Mouse (Mus musculus) liver, embryonic 12.5 days (tissue): ENCODE measurements around the gene Lrp2. TPM values are rescaled to one million over a fixed set of nuclear protein-coding genes. Genes with fewer than 3 reads are reported as not detected.

Source experiments
- ATAC-seq: fragments of 200-750 bp; cut with Nextera tagmentation; 2 replicates; pipeline ENCODE4 v1.8.0; 2017; ENCODE audit warnings: moderate number of reproducible peaks, mild to moderate bottlenecking, moderate library complexity
- H3K27ac ChIP-seq: fragments of 300-500 bp; sonication (generic); 2 replicates; pipeline ENCODE4 v1.5.1; 2016; ENCODE audit warnings: mild to moderate bottlenecking
- H3K27me3 ChIP-seq: fragments of 300-500 bp; sonication (generic); replicated peaks from 2 replicates; pipeline ENCODE4 v1.6.1; 2016; ENCODE audit warnings: mild to moderate bottlenecking, moderate library complexity
- H3K36me3 ChIP-seq: fragments of 300-500 bp; sonication (generic); 2 replicates; pipeline ENCODE4 v1.6.1; 2016; ENCODE audit warnings: mild to moderate bottlenecking, moderate library complexity
- H3K4me1 ChIP-seq: fragments of 300-500 bp; sonication (generic); 2 replicates; pipeline ENCODE4 v1.6.1; 2016
- H3K4me2 ChIP-seq: fragments of 300-500 bp; sonication (generic); 2 replicates; pipeline ENCODE4 v1.6.1; 2016; ENCODE audit warnings: mild to moderate bottlenecking, moderate library complexity
- H3K4me3 ChIP-seq: fragments of 300-500 bp; sonication (generic); 2 replicates; pipeline ENCODE4 v1.5.1; 2016; ENCODE audit warnings: mild to moderate bottlenecking, moderate library complexity
- H3K9ac ChIP-seq: fragments of 300-500 bp; sonication (generic); 2 replicates; pipeline ENCODE4 v1.6.1; 2016; ENCODE audit warnings: mild to moderate bottlenecking, moderate library complexity
- H3K9me3 ChIP-seq: fragments of 300-500 bp; sonication (generic); replicated peaks from 2 replicates; pipeline ENCODE4 v1.6.1; 2016; ENCODE audit warnings: mild to moderate bottlenecking, moderate library complexity
- WGBS: fragments of 180-500 bp; shearing (Covaris S2); methylation state at CpG from one replicate; pipeline ENCODE4 v1.1.7; 2016; ENCODE audit not compliant: insufficient replicate concordance; 5-methylcytosine and 5-hydroxymethylcytosine counted together
- polyA plus RNA-seq: library from polyadenylated mRNA; unstranded; fragments of >200 nt; fragmentation: Nextera tagmentation; extraction: Ambion mirVana; gene quantifications from 2 replicates; pipeline ENCODE4 v1.2.1, GENCODE M21; 2016

Gene Lrp2
- polyA plus RNA-seq, 1 experiment from 2014 or later: 0.10 TPM

GRCm38 (mm10) chr2:69426081-69426480 is 159.8 kb downstream of the Lrp2 start:
- 64% methylated on average over 1 of the region's 1 CpGs for WGBS
- Histone ChIP-seq H3K9me3 (no peaks in the 10 kb centered on the region), H3K27ac (no peak overlapping the region), H3K27me3 (no peaks in the 10 kb centered on the region), H3K4me3 (no peak overlapping the region), H3K4me1 (no peaks in the 10 kb centered on the region), H3K36me3 (no peaks in the 10 kb centered on the region), H3K9ac (no peak overlapping the region), H3K4me2 (no peak overlapping the region)
- no peak for ATAC-seq

- 52% methylated on average over 5 of the region's 5 CpGs for WGBS
- no peak for ATAC-seq
These were observed 161.0 kb downstream of the Lrp2 start for GRCm38 (mm10) chr2:69424829-69425228.

GRCm38 (mm10) chr2:69418294-69418881 is 167.5 kb downstream of the Lrp2 start:
- no peak overlapping the region for H3K9ac ChIP-seq
- H3K9me3 ChIP-seq: no peaks in the 10 kb centered on the region
- no peak for ATAC-seq
- H3K27me3 ChIP-seq: peaks cover 10% of the 10 kb centered on the region
- WGBS: 28% methylated on average over 11 of the region's 11 CpGs
- no peaks in the 10 kb centered on the region for H3K36me3 ChIP-seq
- H3K27ac ChIP-seq: no peak overlapping the region
- no peak overlapping the region for H3K4me3 ChIP-seq
- H3K4me1 ChIP-seq: no peaks in the 10 kb centered on the region
- H3K4me2 ChIP-seq: no peak overlapping the region

More at GRCm38 (mm10) chr2:69424829-69425228, 161.0 kb downstream of the Lrp2 start:
- Histone ChIP-seq H3K9ac (no peak overlapping the region), H3K4me1 (no peaks in the 10 kb centered on the region), H3K9me3 (no peaks in the 10 kb centered on the region), H3K27me3 (peaks cover 3% of the 10 kb centered on the region; the same call in 1 of the 2 replicates), H3K4me3 (no peak overlapping the region), H3K27ac (no peak overlapping the region), H3K4me2 (no peak overlapping the region), H3K36me3 (no peaks in the 10 kb centered on the region)

- Histone ChIP-seq H3K4me2 (no peak overlapping the region), H3K9ac (no peak overlapping the region), H3K27me3 (peaks cover 9% of the 10 kb centered on the region), H3K36me3 (no peaks in the 10 kb centered on the region), H3K9me3 (no peaks in the 10 kb centered on the region), H3K27ac (no peak overlapping the region), H3K4me3 (no peak overlapping the region), H3K4me1 (no peaks in the 10 kb centered on the region)
- no peak for ATAC-seq
- 27% methylated on average over 6 of the region's 6 CpGs for WGBS
These were observed 170.8 kb downstream of the Lrp2 start for GRCm38 (mm10) chr2:69415070-69415469.

GRCm38 (mm10) chr2:69414539-69414938 is 171.3 kb downstream of the Lrp2 start:
- Histone ChIP-seq H3K4me2 (no peak overlapping the region), H3K9me3 (no peaks in the 10 kb centered on the region), H3K27ac (no peak overlapping the region), H3K9ac (no peak overlapping the region), H3K4me1 (no peaks in the 10 kb centered on the region), H3K27me3 (peaks cover 7% of the 10 kb centered on the region; the same call in 1 of the 2 replicates), H3K4me3 (no peak overlapping the region), H3K36me3 (no peaks in the 10 kb centered on the region)
- ATAC-seq: no peak
- WGBS: 67% methylated on average over 10 of the region's 10 CpGs

GRCm38 (mm10) chr2:69405692-69406091 is 180.2 kb downstream of the Lrp2 start:
- Histone ChIP-seq H3K4me2 (no peak overlapping the region), H3K4me3 (no peak overlapping the region), H3K27me3 (no peaks in the 10 kb centered on the region), H3K9ac (no peak overlapping the region), H3K4me1 (no peaks in the 10 kb centered on the region), H3K27ac (peak overlapping the region; percentile 48; the same call in 1 of the 2 replicates), H3K9me3 (no peaks in the 10 kb centered on the region), H3K36me3 (no peaks in the 10 kb centered on the region)
- WGBS: 71% methylated on average over 5 of the region's 5 CpGs
- ATAC-seq: peak; percentile 55; the same call in 1 of the 2 replicates

GRCm38 (mm10) chr2:69402309-69402708 is 183.6 kb downstream of the Lrp2 start:
- Histone ChIP-seq H3K27me3 (no peaks in the 10 kb centered on the region), H3K9ac (no peak overlapping the region), H3K9me3 (no peaks in the 10 kb centered on the region), H3K4me3 (no peak overlapping the region), H3K27ac (no peak overlapping the region), H3K4me1 (no peaks in the 10 kb centered on the region), H3K36me3 (no peaks in the 10 kb centered on the region), H3K4me2 (no peak overlapping the region)
- no peak for ATAC-seq
- WGBS: 64% methylated on average over 7 of the region's 7 CpGs

GRCm38 (mm10) chr2:69401891-69402290 is 184.0 kb downstream of the Lrp2 start:
- no peak overlapping the region for H3K9ac ChIP-seq
- 70% methylated on average over 6 of the region's 6 CpGs for WGBS
- H3K36me3 ChIP-seq: no peaks in the 10 kb centered on the region
- H3K27me3 ChIP-seq: no peaks in the 10 kb centered on the region
- H3K9me3 ChIP-seq: no peaks in the 10 kb centered on the region
- H3K27ac ChIP-seq: no peak overlapping the region
- H3K4me1 ChIP-seq: no peaks in the 10 kb centered on the region
- no peak for ATAC-seq
- no peak overlapping the region for H3K4me2 ChIP-seq
- no peak overlapping the region for H3K4me3 ChIP-seq

GRCm38 (mm10) chr2:69400866-69401604 is 184.8 kb downstream of the Lrp2 start:
- Histone ChIP-seq H3K36me3 (no peaks in the 10 kb centered on the region), H3K9me3 (no peaks in the 10 kb centered on the region), H3K4me1 (no peaks in the 10 kb centered on the region), H3K4me3 (no peak overlapping the region), H3K4me2 (no peak overlapping the region), H3K9ac (no peak overlapping the region), H3K27ac (no peak overlapping the region), H3K27me3 (no peaks in the 10 kb centered on the region)
- ATAC-seq: no peak
- WGBS: 61% methylated on average over 7 of the region's 7 CpGs

- H3K27ac ChIP-seq: no peak overlapping the region
- no peak for ATAC-seq
- no peak overlapping the region for H3K9ac ChIP-seq
- no peaks in the 10 kb centered on the region for H3K36me3 ChIP-seq
- 74% methylated on average over 12 of the region's 12 CpGs for WGBS
- no peak overlapping the region for H3K4me2 ChIP-seq
- no peaks in the 10 kb centered on the region for H3K4me1 ChIP-seq
- H3K27me3 ChIP-seq: no peaks in the 10 kb centered on the region
- no peak overlapping the region for H3K4me3 ChIP-seq
- no peaks in the 10 kb centered on the region for H3K9me3 ChIP-seq
These were observed 189.0 kb downstream of the Lrp2 start for GRCm38 (mm10) chr2:69396760-69397435.

GRCm38 (mm10) chr2:69395597-69396248 is 190.1 kb downstream of the Lrp2 start:
- Histone ChIP-seq H3K4me2 (no peak overlapping the region), H3K9ac (no peak overlapping the region), H3K4me1 (no peaks in the 10 kb centered on the region), H3K9me3 (no peaks in the 10 kb centered on the region), H3K27me3 (no peaks in the 10 kb centered on the region), H3K36me3 (no peaks in the 10 kb centered on the region), H3K27ac (no peak overlapping the region), H3K4me3 (no peak overlapping the region)
- no peak for ATAC-seq
- WGBS: 61% methylated on average over 9 of the region's 9 CpGs

GRCm38 (mm10) chr2:69393947-69394346 is 191.9 kb downstream of the Lrp2 start:
- no peak overlapping the region for H3K4me3 ChIP-seq
- no peak overlapping the region for H3K9ac ChIP-seq
- no peaks in the 10 kb centered on the region for H3K9me3 ChIP-seq
- 51% methylated on average over 2 of the region's 2 CpGs for WGBS
- no peaks in the 10 kb centered on the region for H3K36me3 ChIP-seq
- H3K27ac ChIP-seq: no peak overlapping the region
- H3K4me1 ChIP-seq: no peaks in the 10 kb centered on the region
- no peaks in the 10 kb centered on the region for H3K27me3 ChIP-seq
- ATAC-seq: no peak
- H3K4me2 ChIP-seq: no peak overlapping the region
